Mouse (Mus musculus) cortical plate, adult 2 months (tissue): ENCODE data around the gene Gdf11.

Experiments used
- CTCF ChIP-seq: fragments of 200-500 bp; IDR thresholded peaks from 2 replicates; pipeline ENCODE4 v1.5.1; 2011; ENCODE audit warnings: mild to moderate bottlenecking, control low read depth, low read length; ENCODE audit not compliant: insufficient read depth; ENCODE audit errors: extremely low read depth
- POLR2A ChIP-seq: fragments of 200-500 bp; IDR thresholded peaks from 2 replicates; pipeline ENCODE4 v1.6.1; 2011; ENCODE audit warnings: mild to moderate bottlenecking, low read length, control low read depth; ENCODE audit not compliant: insufficient read depth; ENCODE audit errors: extremely low read depth

DNA sequence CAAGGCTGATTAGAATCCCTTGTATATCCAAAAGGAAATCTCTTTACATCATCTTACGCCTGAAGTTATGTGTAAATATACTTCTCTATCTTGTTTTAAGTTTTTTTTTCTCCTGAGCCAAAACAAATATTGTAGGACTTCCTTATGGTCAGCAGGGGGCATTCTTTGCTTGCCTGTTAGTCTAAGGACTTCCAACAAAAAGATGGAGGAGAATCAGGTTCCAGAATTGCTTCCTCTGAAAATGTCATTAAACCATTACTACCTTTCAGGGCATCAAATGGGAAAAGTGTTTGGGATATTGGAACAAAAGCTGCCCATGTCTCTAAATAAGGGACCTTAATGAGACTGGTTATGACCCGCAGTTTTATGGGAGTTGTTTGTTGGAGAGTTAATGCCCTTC lies 46.0 kb downstream of the Gdf11 start:
- TF ChIP-seq POLR2A (no peak), CTCF (peak; percentile 14; the same call in 1 of the 2 replicates)
